Mouse (Mus musculus): Measurements from ENCODE around the gene Slc16a13. TPM values are rescaled to one million over a fixed set of nuclear protein-coding genes. Genes with fewer than 3 reads are reported as not detected.

Gene Slc16a13
- polyA plus RNA-seq, 1 experiment from 2014 or later = 15.9 TPM

- Histone ChIP-seq H3K4me1 (ENCODE audit: control insufficient read depth, insufficient read depth, low read length) (no peaks in the 10 kb centered on the region), H3K4me3 (ENCODE audit: low read length) (no peak overlapping the region), H3K9me3 (ENCODE audit: control insufficient read depth, low read length) (no peaks in the 10 kb centered on the region), H3K27me3 (replicated peaks; ENCODE audit: control insufficient read depth, insufficient read depth, low read length) (no peaks in the 10 kb centered on the region), H3K9ac (ENCODE audit: low read depth, low read length) (no peak overlapping the region), H3K36me3 (ENCODE audit: control insufficient read depth, insufficient read depth, low read length) (no peaks in the 10 kb centered on the region), H3K27ac (ENCODE audit: low read length) (no peak overlapping the region), H3K4me2 (ENCODE audit: low read depth, low read length) (no peak overlapping the region)
- ATAC-seq = no peak
- 81% methylated on average over 7 of the region's 7 CpGs for WGBS
Measured at GRCm38 (mm10) chr11:70207283-70207682, 13.6 kb downstream of the Slc16a13 start.

- H3K27me3 ChIP-seq (replicated peaks; ENCODE audit: control insufficient read depth, insufficient read depth, low read length) = no peaks in the 10 kb centered on the region
- ATAC-seq = no peak
- H3K27ac ChIP-seq (ENCODE audit: low read length) = no peak overlapping the region
- no peaks in the 10 kb centered on the region for H3K4me1 ChIP-seq (ENCODE audit: control insufficient read depth, insufficient read depth, low read length)
- H3K4me2 ChIP-seq (ENCODE audit: low read depth, low read length) = no peak overlapping the region
- no peaks in the 10 kb centered on the region for H3K9me3 ChIP-seq (ENCODE audit: control insufficient read depth, low read length)
- WGBS = 87% methylated on average over 2 of the region's 2 CpGs
- H3K9ac ChIP-seq (ENCODE audit: low read depth, low read length) = no peak overlapping the region
- no peaks in the 10 kb centered on the region for H3K36me3 ChIP-seq (ENCODE audit: control insufficient read depth, insufficient read depth, low read length)
- H3K4me3 ChIP-seq (ENCODE audit: low read length) = no peak overlapping the region
Measured at GRCm38 (mm10) chr11:70206801-70207200, 14.1 kb downstream of the Slc16a13 start.

DNA sequence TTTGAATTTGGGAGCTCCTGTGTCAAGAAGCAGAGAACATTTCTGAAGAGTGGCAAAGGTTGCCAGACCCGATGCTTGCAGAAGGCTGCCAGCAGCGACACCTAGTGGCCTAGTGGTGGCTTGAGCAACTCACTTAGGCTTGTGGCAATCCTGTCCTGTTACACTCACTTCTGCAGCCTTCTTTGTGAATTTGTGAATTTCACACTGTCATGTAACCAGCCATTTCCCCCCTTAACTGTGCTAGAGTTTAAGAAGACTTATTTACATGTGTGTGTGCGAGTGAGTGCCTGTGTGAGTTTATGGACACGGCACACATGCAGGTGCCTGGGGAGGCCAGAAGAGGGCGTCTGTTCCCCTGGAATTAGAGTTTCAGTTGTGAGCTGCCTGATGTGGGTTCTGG, 19.2 kb downstream of the Slc16a13 start:
- no peaks in the 10 kb centered on the region for H3K36me3 ChIP-seq (ENCODE audit: control insufficient read depth, insufficient read depth, low read length)
- H3K27me3 ChIP-seq (replicated peaks; ENCODE audit: control insufficient read depth, insufficient read depth, low read length) = no peaks in the 10 kb centered on the region
- H3K4me1 ChIP-seq (ENCODE audit: control insufficient read depth, insufficient read depth, low read length) = no peaks in the 10 kb centered on the region
- H3K9me3 ChIP-seq (ENCODE audit: control insufficient read depth, low read length) = no peaks in the 10 kb centered on the region
- H3K9ac ChIP-seq (ENCODE audit: low read depth, low read length) = no peak overlapping the region
- WGBS = 42% methylated on average over 5 of the region's 5 CpGs
- no peak for ATAC-seq
- H3K4me2 ChIP-seq (ENCODE audit: low read depth, low read length) = no peak overlapping the region
- H3K4me3 ChIP-seq (ENCODE audit: low read length) = no peak overlapping the region
- H3K27ac ChIP-seq (ENCODE audit: low read length) = no peak overlapping the region

- H3K4me1 ChIP-seq (ENCODE audit: control insufficient read depth, insufficient read depth, low read length) = no peaks in the 10 kb centered on the region
- H3K27me3 ChIP-seq (replicated peaks; ENCODE audit: control insufficient read depth, insufficient read depth, low read length) = no peaks in the 10 kb centered on the region
- WGBS = 85% methylated on average over 5 of the region's 5 CpGs
- H3K9me3 ChIP-seq (ENCODE audit: control insufficient read depth, low read length) = no peaks in the 10 kb centered on the region
- no peak overlapping the region for H3K27ac ChIP-seq (ENCODE audit: low read length)
- H3K4me3 ChIP-seq (ENCODE audit: low read length) = no peak overlapping the region
- H3K36me3 ChIP-seq (ENCODE audit: control insufficient read depth, insufficient read depth, low read length) = no peaks in the 10 kb centered on the region
- ATAC-seq = no peak
- no peak overlapping the region for H3K9ac ChIP-seq (ENCODE audit: low read depth, low read length)
- H3K4me2 ChIP-seq (ENCODE audit: low read depth, low read length) = no peak overlapping the region
Measured at GRCm38 (mm10) chr11:70200036-70200608, 20.7 kb downstream of the Slc16a13 start.

DNA sequence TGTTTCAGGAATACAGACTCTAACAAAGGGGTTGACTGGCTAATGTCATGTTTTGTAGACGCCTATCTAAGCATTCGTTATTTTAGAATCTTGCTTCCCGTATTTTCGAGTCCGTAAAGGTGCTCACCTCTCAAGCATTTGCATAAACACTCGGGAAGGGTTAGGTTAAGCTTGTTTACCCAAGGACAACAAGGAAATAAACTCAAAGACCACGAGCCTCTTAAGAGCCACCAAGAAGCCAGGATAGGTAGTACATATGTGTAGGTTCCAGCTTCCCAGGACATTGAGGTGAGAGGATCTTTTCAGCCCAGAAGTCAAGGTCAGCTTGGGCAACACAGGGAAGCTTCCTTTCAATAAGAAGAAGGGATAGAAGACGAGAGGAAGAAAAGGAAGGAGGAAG, 21.8 kb downstream of the Slc16a13 start:
- no peak overlapping the region for H3K27ac ChIP-seq (ENCODE audit: low read length)
- no peak overlapping the region for H3K9ac ChIP-seq (ENCODE audit: low read depth, low read length)
- H3K27me3 ChIP-seq (replicated peaks; ENCODE audit: control insufficient read depth, insufficient read depth, low read length) = no peaks in the 10 kb centered on the region
- ATAC-seq = no peak
- H3K4me2 ChIP-seq (ENCODE audit: low read depth, low read length) = no peak overlapping the region
- WGBS = 78% methylated on average over 8 of the region's 8 CpGs
- no peaks in the 10 kb centered on the region for H3K9me3 ChIP-seq (ENCODE audit: control insufficient read depth, low read length)
- no peak overlapping the region for H3K4me3 ChIP-seq (ENCODE audit: low read length)
- H3K4me1 ChIP-seq (ENCODE audit: control insufficient read depth, insufficient read depth, low read length) = no peaks in the 10 kb centered on the region
- no peaks in the 10 kb centered on the region for H3K36me3 ChIP-seq (ENCODE audit: control insufficient read depth, insufficient read depth, low read length)

- Histone ChIP-seq H3K4me2 (ENCODE audit: low read depth, low read length) (no peak overlapping the region), H3K4me3 (ENCODE audit: low read length) (no peak overlapping the region), H3K9ac (ENCODE audit: low read depth, low read length) (no peak overlapping the region), H3K36me3 (ENCODE audit: control insufficient read depth, insufficient read depth, low read length) (no peaks in the 10 kb centered on the region), H3K27ac (ENCODE audit: low read length) (no peak overlapping the region), H3K9me3 (ENCODE audit: control insufficient read depth, low read length) (no peaks in the 10 kb centered on the region), H3K4me1 (ENCODE audit: control insufficient read depth, insufficient read depth, low read length) (no peaks in the 10 kb centered on the region), H3K27me3 (replicated peaks; ENCODE audit: control insufficient read depth, insufficient read depth, low read length) (no peaks in the 10 kb centered on the region)
- ATAC-seq = no peak
- WGBS = 78% methylated on average over 3 of the region's 3 CpGs
Measured at GRCm38 (mm10) chr11:70198332-70198731, 22.5 kb downstream of the Slc16a13 start.

DNA sequence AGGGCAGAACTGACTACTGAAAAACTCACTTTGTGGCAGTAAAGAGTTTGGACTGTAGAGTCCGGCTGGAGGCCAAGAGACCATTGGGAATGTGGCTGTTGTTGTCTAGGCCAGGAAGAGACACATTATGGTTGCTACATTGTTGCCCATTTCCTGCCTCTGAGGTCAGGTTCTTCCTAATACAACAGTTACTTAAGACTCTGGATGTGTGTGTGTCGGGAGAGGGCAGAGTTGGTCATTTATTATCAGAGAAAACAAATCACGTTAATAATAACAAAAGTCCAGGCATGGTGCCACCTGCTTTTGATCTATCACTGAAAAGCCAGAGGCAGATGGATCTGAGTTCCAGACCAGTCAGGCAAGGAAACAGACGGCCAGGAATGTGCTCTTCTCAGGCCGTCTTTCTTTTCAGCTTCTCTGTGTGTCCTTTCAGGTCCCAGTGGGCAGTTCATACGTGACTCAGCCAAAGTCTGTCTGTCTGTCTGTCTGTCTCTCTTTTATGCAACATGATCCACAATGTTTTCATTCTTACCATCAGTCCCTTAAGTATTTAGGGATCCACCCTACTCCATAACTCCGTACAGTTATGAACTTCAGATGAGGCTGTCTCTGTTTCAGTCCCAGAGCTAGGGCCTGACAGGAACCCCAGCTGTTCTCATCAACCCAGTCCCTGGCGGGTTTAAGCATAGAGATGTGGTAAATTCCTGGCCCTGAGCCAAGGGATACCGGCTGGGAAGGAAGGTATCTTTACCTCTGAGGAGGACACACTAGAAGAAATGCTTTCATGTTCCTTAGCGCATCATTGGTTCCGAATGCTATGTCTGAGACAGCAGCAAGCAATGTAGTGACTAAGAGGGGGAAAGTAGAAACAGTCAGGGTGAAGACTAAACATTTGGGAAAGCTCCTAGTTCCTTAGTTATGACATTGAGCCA, 27.2 kb downstream of the Slc16a13 start:
- H3K9me3 ChIP-seq (ENCODE audit: control insufficient read depth, low read length) = no peaks in the 10 kb centered on the region
- no peaks in the 10 kb centered on the region for H3K27me3 ChIP-seq (replicated peaks; ENCODE audit: control insufficient read depth, insufficient read depth, low read length)
- H3K4me3 ChIP-seq (ENCODE audit: low read length) = no peak overlapping the region
- no peaks in the 10 kb centered on the region for H3K4me1 ChIP-seq (ENCODE audit: control insufficient read depth, insufficient read depth, low read length)
- H3K9ac ChIP-seq (ENCODE audit: low read depth, low read length) = no peak overlapping the region
- no peak for ATAC-seq
- no peaks in the 10 kb centered on the region for H3K36me3 ChIP-seq (ENCODE audit: control insufficient read depth, insufficient read depth, low read length)
- WGBS = 40% methylated on average over 11 of the region's 11 CpGs
- no peak overlapping the region for H3K4me2 ChIP-seq (ENCODE audit: low read depth, low read length)
- H3K27ac ChIP-seq (ENCODE audit: low read length) = no peak overlapping the region

- 80% methylated on average over 4 of the region's 4 CpGs for WGBS
- Histone ChIP-seq H3K4me2 (ENCODE audit: low read depth, low read length) (no peak overlapping the region), H3K4me3 (ENCODE audit: low read length) (no peak overlapping the region), H3K9me3 (ENCODE audit: control insufficient read depth, low read length) (no peaks in the 10 kb centered on the region), H3K4me1 (ENCODE audit: control insufficient read depth, insufficient read depth, low read length) (no peaks in the 10 kb centered on the region), H3K27ac (ENCODE audit: low read length) (no peak overlapping the region), H3K27me3 (replicated peaks; ENCODE audit: control insufficient read depth, insufficient read depth, low read length) (no peaks in the 10 kb centered on the region), H3K36me3 (ENCODE audit: control insufficient read depth, insufficient read depth, low read length) (no peaks in the 10 kb centered on the region), H3K9ac (ENCODE audit: low read depth, low read length) (no peak overlapping the region)
- ATAC-seq = no peak
Measured at GRCm38 (mm10) chr11:70192157-70192556, 28.7 kb downstream of the Slc16a13 start.

GRCm38 (mm10) chr11:70191188-70191587, 29.7 kb downstream of the Slc16a13 start:
- H3K4me3 ChIP-seq (ENCODE audit: low read length) = no peak overlapping the region
- no peaks in the 10 kb centered on the region for H3K36me3 ChIP-seq (ENCODE audit: control insufficient read depth, insufficient read depth, low read length)
- no peaks in the 10 kb centered on the region for H3K9me3 ChIP-seq (ENCODE audit: control insufficient read depth, low read length)
- ATAC-seq = no peak
- no peak overlapping the region for H3K9ac ChIP-seq (ENCODE audit: low read depth, low read length)
- no peaks in the 10 kb centered on the region for H3K27me3 ChIP-seq (replicated peaks; ENCODE audit: control insufficient read depth, insufficient read depth, low read length)
- H3K4me2 ChIP-seq (ENCODE audit: low read depth, low read length) = no peak overlapping the region
- WGBS = 79% methylated on average over 6 of the region's 6 CpGs
- H3K27ac ChIP-seq (ENCODE audit: low read length) = no peak overlapping the region
- no peaks in the 10 kb centered on the region for H3K4me1 ChIP-seq (ENCODE audit: control insufficient read depth, insufficient read depth, low read length)
